In the genomic region with DNA sequence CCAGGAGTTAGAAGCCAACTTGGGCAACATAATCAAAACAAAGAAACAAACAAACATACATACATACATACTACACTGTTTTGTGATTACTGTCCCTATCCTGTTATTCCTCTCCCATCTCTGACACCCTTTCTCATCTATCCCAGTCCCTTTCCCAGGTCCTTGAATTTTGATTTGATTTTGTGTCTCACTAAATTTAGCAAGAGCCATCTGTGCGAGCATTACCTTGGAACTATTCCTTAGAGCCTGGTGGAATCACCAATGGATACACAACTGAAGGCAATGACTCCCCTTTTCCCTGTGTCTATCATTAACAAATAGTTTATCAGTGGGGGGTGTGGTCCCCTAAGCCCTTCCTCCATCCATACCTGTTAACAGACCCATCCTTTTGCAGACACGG, we compare ENCODE assay signal across 28 mouse cellular contexts. TPM values are rescaled to one million over a fixed set of nuclear protein-coding genes. Genes with fewer than 3 reads are reported as not detected.
"Had no signal": no experiment of that assay in that cellular context is flagged by ENCODE, and none has a peak within 500 bp of the region (broad histone marks: within the 10 kb centered on the region; RNA-seq: fewer than 3 reads in every experiment).

No protein-coding gene starts in this region.

- H3K4me3 ChIP-seq: kidney, embryonic 15.5 days; liver, embryonic 13.5 days; neural tube, embryonic 12.5 days; neural tube, embryonic 15.5 days had no signal

- H3K27ac ChIP-seq: kidney, embryonic 15.5 days; liver, embryonic 13.5 days; neural tube, embryonic 12.5 days; neural tube, embryonic 15.5 days; stomach, postnatal 0 days had no signal

- H3K4me1 ChIP-seq: kidney, embryonic 15.5 days; neural tube, embryonic 12.5 days; neural tube, embryonic 15.5 days had no signal

- DNase-seq: kidney, adult 8-10 months; kidney, postnatal 10 days; kidney, postnatal 36 days; liver, embryonic 13.5 days; lung, adult 2 months; lung, postnatal 14 days; lung, postnatal 4 days; midbrain, embryonic 14.5 days; right cerebral cortex, adult 18-20 months; right cerebral cortex, postnatal 14 days; right cerebral cortex, postnatal 4 days; thymus, adult 2 months; thymus, postnatal 14 days; thymus, postnatal 4 days had no signal

RNA-seq across cellular contexts. Expression of a gene that starts 26.7 kb away (rescaled TPM):
- total RNA-seq: liver, adult 2 months had no signal
- polyA plus RNA-seq: kidney, embryonic 15.5 days; liver, adult 2 months; liver, embryonic 13.5 days; liver, embryonic 16.5 days; lung, adult 2 months; lung, embryonic 16.5 days; midbrain, embryonic 11.5 days; midbrain, embryonic 14.5 days; neural tube, embryonic 12.5 days; neural tube, embryonic 15.5 days; stomach, embryonic 14.5 days; stomach, postnatal 0 days; thymus, adult 2 months had no signal

RNA-seq across cellular contexts. Expression of a gene that starts 33.7 kb away (rescaled TPM):
- total RNA-seq: left cerebral cortex, adult 18-20 months; left cerebral cortex, postnatal 10 days; liver, adult 2 months; megakaryocyte progenitor cell, adult 5-6 weeks had no signal
- polyA plus RNA-seq: limb, embryonic 11.5 days; limb, embryonic 14.5 days; liver, adult 2 months; liver, embryonic 13.5 days; liver, embryonic 16.5 days; lung, adult 2 months; lung, embryonic 16.5 days; midbrain, embryonic 11.5 days; neural tube, embryonic 12.5 days; neural tube, embryonic 15.5 days; stomach, embryonic 14.5 days had no signal
